Mouse (Mus musculus) megakaryocyte, embryonic 14.5 days (primary cell): ENCODE results near the gene Etnk1.

Experiments used
- FLI1 ChIP-seq: IDR thresholded peaks from 2 replicates; pipeline ENCODE4 v1.6.1; 2012; ENCODE audit warnings: low read length, inconsistent platforms, mixed read lengths
- GATA1 ChIP-seq: IDR thresholded peaks from 3 replicates; pipeline ENCODE4 v1.6.1; 2012; ENCODE audit warnings: mixed read lengths, low read length, inconsistent platforms, borderline replicate concordance

GRCm38 (mm10) chr6:143197053-143197452, 30.0 kb downstream of the Etnk1 start:
- TF ChIP-seq GATA1 (no peak), FLI1 (no peak)
